Mouse (Mus musculus): Measurements from ENCODE around the gene Neurl3. TPM values are rescaled to one million over a fixed set of nuclear protein-coding genes. Genes with fewer than 3 reads are reported as not detected.

The Neurl3 gene
- polyA plus RNA-seq, 1 experiment, result 9.9 TPM

DNA sequence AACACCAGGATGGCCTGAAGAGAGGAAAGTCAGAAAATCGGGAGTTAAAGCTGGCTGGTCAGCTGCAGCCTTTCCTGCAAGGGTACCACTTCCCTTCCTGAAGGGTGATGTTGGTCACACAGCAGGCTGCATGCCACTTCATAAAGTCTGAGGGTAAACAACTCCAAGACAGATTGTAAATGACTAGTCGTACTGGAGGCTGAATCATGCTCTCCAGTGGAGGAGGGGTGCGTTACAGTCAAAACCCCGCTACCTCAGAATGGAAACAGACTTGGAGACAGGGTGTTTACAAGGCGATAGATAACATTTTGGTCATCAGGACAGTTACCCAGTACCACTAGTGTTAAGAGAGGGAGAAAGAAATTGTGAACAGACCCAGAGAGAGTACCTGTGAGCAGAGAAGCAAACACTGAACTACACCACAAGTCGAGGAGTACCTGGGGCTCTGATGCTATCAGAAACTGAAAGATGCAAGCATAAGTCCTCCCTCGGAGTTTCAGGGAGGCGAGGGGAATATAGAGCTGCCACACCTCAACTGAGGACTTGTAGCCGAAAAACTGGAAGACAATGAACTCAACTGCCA is 39.3 kb downstream of the Neurl3 start:
- 73% methylated on average over 9 of the region's 9 CpGs for WGBS
- no peak for DNase-seq
- H3K4me3 ChIP-seq (ENCODE audit: insufficient read depth, low read depth, low read length), result no peak overlapping the region
- H3K4me1 ChIP-seq (ENCODE audit: control insufficient read depth, insufficient read depth, low read length), result no peaks in the 10 kb centered on the region
- no peaks in the 10 kb centered on the region for H3K27me3 ChIP-seq (replicated peaks; ENCODE audit: control insufficient read depth, insufficient read depth, low read length)
- no peak overlapping the region for H3K27ac ChIP-seq (ENCODE audit: insufficient read depth, low read depth, low read length)
- H3K36me3 ChIP-seq (ENCODE audit: control insufficient read depth, insufficient read depth, low read length), result no peaks in the 10 kb centered on the region; the same call in 1 of the 2 replicates
- TF ChIP-seq CTCF (conservative IDR thresholded peaks at IDR 0.05; ENCODE audit: insufficient read depth, insufficient read length, low read depth, low read length) (no peak), POLR2A (IDR thresholded peaks at IDR 0.05; ENCODE audit: low read depth, low read length) (no peak)

DNA sequence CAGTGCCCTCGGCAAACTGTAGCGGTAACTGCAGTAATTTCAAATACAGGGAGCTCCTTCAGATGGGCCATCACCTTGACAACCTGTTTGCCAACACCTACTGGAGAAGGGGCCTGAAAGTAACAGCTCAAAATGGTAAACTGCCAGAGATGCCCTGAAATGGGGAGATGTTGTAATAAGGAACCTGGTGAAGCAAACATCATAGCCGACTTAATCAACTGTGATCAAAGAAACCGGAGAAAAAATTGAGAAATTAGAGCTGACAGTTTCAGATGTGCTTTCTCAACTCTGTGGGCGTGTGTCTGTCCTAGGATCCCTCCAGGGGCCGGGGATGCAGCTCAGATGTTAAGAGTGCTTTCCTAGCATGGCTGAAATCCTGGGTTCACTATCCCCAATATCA is 41.3 kb downstream of the Neurl3 start:
- Histone ChIP-seq H3K4me1 (ENCODE audit: control insufficient read depth, insufficient read depth, low read length) (no peaks in the 10 kb centered on the region), H3K4me3 (ENCODE audit: insufficient read depth, low read depth, low read length) (no peak overlapping the region), H3K36me3 (ENCODE audit: control insufficient read depth, insufficient read depth, low read length) (no peaks in the 10 kb centered on the region; the same call in 1 of the 2 replicates), H3K27ac (ENCODE audit: insufficient read depth, low read depth, low read length) (no peak overlapping the region), H3K27me3 (replicated peaks; ENCODE audit: control insufficient read depth, insufficient read depth, low read length) (no peaks in the 10 kb centered on the region)
- WGBS, result 89% methylated on average over 6 of the region's 6 CpGs
- TF ChIP-seq POLR2A (IDR thresholded peaks at IDR 0.05; ENCODE audit: low read depth, low read length) (no peak), CTCF (conservative IDR thresholded peaks at IDR 0.05; ENCODE audit: insufficient read depth, insufficient read length, low read depth, low read length) (no peak)
- no peak for DNase-seq

DNA sequence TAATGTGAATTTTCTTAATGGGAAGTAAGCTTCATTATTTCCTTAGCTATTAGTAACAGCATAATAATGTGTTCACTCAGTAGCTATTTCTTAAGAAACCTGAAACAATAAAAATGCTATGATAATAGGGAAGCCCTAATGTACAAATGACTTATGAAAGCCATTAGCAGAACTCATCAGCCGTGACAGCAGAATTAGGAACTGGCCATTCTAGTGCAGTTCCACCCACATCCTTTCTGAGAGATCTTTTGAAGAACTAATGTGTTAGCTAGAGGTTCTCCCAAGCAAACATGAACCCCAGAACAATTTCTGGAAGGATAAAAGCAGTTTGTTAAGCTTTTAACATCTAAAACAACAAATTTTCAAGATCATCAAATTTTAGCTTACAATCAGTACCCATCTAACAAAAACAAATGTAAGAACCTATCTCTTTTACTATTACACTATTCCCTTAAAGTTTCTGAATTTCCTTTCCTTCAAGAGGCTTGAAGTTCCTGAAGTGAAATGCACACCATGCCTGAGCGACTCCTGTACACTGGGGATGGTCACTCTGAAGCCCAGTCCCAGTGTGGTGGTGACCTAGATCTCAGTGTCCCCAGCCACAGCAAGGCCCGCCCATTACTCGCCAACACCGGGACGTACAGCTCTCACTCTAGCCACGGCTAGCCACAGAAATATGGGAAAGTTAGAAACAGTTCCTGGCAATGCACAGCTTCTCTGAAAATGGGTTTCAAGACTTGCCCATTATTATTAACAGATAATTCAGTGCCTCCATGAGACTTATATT is 43.4 kb downstream of the Neurl3 start:
- Histone ChIP-seq H3K4me3 (ENCODE audit: insufficient read depth, low read depth, low read length) (no peak overlapping the region), H3K36me3 (ENCODE audit: control insufficient read depth, insufficient read depth, low read length) (no peaks in the 10 kb centered on the region; the same call in 1 of the 2 replicates), H3K27me3 (replicated peaks; ENCODE audit: control insufficient read depth, insufficient read depth, low read length) (no peaks in the 10 kb centered on the region), H3K4me1 (ENCODE audit: control insufficient read depth, insufficient read depth, low read length) (no peaks in the 10 kb centered on the region), H3K27ac (ENCODE audit: insufficient read depth, low read depth, low read length) (no peak overlapping the region)
- no peak for DNase-seq
- TF ChIP-seq CTCF (conservative IDR thresholded peaks at IDR 0.05; ENCODE audit: insufficient read depth, insufficient read length, low read depth, low read length) (no peak), POLR2A (IDR thresholded peaks at IDR 0.05; ENCODE audit: low read depth, low read length) (no peak)
- WGBS, result 69% methylated on average over 7 of the region's 7 CpGs

DNA sequence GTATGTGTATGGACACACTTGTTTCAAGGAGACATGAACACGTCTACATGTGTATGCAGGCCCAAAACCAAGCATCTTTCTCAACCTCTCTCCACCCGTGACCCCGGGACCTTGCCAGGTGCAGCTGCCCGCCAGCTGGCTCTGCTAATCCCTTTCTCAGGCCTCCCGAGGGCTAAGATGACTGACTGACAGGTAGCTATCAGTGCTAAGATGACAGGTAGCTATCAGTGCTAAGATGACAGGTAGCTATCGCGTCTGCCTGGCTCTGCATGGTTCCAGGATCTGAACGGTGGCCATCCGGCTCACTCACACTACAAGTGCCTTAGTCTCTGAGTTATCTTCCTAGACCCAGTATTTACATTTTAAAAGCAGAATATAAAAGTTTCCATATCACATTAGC is 46.0 kb downstream of the Neurl3 start:
- H3K27ac ChIP-seq (ENCODE audit: insufficient read depth, low read depth, low read length), result no peak overlapping the region

DNA sequence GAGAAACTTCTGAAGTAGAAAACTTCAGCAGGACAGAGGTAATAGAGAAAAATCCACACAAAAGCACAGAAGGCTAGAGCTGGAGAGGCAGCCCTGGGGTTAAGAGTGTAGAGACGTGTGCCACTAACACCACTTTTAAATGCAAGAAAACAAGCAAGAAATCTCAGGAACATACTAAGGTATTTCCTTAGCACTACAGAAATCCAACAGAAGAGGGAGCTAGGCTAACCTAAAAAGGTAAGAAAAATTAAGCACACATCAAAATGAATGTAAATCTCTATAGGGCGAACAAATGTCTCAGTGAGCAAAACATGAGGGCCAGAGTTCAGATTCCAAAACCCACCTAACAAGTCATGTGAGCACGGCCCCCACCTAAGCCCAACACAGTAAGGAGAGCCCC is 49.8 kb downstream of the Neurl3 start:
- no peaks in the 10 kb centered on the region for H3K4me1 ChIP-seq (ENCODE audit: control insufficient read depth, insufficient read depth, low read length)
- TF ChIP-seq POLR2A (IDR thresholded peaks at IDR 0.05; ENCODE audit: low read depth, low read length) (no peak), CTCF (conservative IDR thresholded peaks at IDR 0.05; ENCODE audit: insufficient read depth, insufficient read length, low read depth, low read length) (no peak)
- no peak overlapping the region for H3K27ac ChIP-seq (ENCODE audit: insufficient read depth, low read depth, low read length)
- H3K4me3 ChIP-seq (ENCODE audit: insufficient read depth, low read depth, low read length), result no peak overlapping the region
- H3K27me3 ChIP-seq (replicated peaks; ENCODE audit: control insufficient read depth, insufficient read depth, low read length), result no peaks in the 10 kb centered on the region
- no peaks in the 10 kb centered on the region; the same call in 1 of the 2 replicates for H3K36me3 ChIP-seq (ENCODE audit: control insufficient read depth, insufficient read depth, low read length)
- WGBS, result 75% methylated on average over 3 of the region's 3 CpGs
- DNase-seq, result peak; percentile 14

More for the DNA sequence above, 46.0 kb downstream of the Neurl3 start:
- TF ChIP-seq CTCF (conservative IDR thresholded peaks at IDR 0.05; ENCODE audit: insufficient read depth, insufficient read length, low read depth, low read length), result no peak
- TF ChIP-seq POLR2A (IDR thresholded peaks at IDR 0.05; ENCODE audit: low read depth, low read length), result no peak
- 88% methylated on average over 9 of the region's 9 CpGs for WGBS
- H3K27me3 ChIP-seq (replicated peaks; ENCODE audit: control insufficient read depth, insufficient read depth, low read length), result no peaks in the 10 kb centered on the region
- no peaks in the 10 kb centered on the region for H3K4me1 ChIP-seq (ENCODE audit: control insufficient read depth, insufficient read depth, low read length)
- DNase-seq, result no peak
- H3K4me3 ChIP-seq (ENCODE audit: insufficient read depth, low read depth, low read length), result no peak overlapping the region
- H3K36me3 ChIP-seq (ENCODE audit: control insufficient read depth, insufficient read depth, low read length), result no peaks in the 10 kb centered on the region; the same call in 1 of the 2 replicates

Other genes with a start within 250 kb of the Neurl3 start
- gene Hs6st1, start 206.3 kb downstream of the Neurl3 start, polyA plus RNA-seq (2012; rRNA removed), result 123 and 142 TPM in 2 replicates
- 12.6 and 15.3 TPM in 2 replicates for gene Uggt1, start 30.0 kb downstream of the Neurl3 start, polyA plus RNA-seq (2012; rRNA removed)
- 3.3 and 4.5 TPM in 2 replicates for gene Arid5a, start 33.1 kb upstream of the Neurl3 start, polyA plus RNA-seq (2012; rRNA removed)
- 63.8 and 83.5 TPM in 2 replicates for gene Kansl3, start 94.5 kb upstream of the Neurl3 start, polyA plus RNA-seq (2012; rRNA removed)
- 0.06 and 0.08 TPM in 2 replicates for gene Fer1l5, start 97.6 kb upstream of the Neurl3 start, polyA plus RNA-seq (2012; rRNA removed)
- 26.0 and 28.7 TPM in 2 replicates for gene Lman2l, start 170.6 kb upstream of the Neurl3 start, polyA plus RNA-seq (2012; rRNA removed)
- gene Cnnm4, start 196.9 kb upstream of the Neurl3 start, polyA plus RNA-seq (2012; rRNA removed), result 14.3 and 15.9 TPM in 2 replicates
- 19.8 and 29.5 TPM in 2 replicates for gene Cnnm3, start 237.2 kb upstream of the Neurl3 start, polyA plus RNA-seq (2012; rRNA removed)